Mouse (Mus musculus) cerebellum, adult 11 months (tissue): ENCODE results near the gene Pld5.

Experiments used
- DNase-seq: peaks from one replicate; pipeline ENCODE4 v3.0.0; 2022

Gene Pld5

DNA sequence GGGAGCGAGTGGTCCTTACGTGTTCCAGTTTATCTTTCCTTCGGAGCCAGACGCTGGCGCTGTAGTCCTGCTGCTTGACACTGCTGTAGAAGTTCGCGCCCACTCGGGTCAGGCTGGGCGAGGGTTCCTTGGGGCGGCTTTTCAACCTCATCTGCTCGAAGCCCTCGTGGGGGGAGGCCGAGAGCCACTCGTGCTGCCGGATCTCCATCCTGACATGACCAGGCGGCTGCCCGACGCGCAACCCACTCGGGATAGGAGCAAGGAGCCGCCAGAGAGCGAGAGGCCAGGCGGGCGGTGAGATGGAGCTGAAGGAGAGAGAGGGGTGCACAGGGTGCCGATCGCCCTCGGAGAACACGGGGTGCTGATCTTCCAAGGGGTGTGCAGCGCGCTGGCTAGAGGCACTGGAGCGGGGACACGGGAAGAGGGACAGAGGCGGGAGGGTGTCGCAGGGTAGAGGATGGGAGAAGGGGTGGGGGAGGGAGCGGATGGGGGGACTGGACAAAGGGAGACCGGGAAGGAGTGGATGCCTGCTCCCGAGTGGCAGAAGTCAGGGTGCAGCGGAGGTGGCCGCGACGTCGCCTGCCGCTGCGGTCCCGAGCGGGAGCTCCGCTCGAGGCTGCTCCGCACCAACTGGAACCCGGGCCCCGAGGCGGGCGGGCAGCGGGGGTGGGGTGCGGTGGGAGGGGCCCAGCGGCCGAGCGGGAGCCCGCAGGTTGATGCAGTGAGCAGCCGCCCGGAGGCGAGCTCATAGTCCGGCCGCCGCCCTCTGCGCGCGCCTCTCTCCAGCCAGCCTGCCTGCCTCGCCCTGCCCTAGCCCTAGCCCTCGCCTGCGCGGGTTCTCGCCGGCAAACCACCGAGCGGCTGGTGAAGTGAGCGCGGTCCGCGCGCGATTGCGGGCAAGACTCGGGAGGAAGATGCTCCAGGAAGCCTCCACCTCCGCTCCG is at the start of gene Pld5:
TSS of gene Pld5 (minus strand) at position 646 of the 944 bp plus-strand sequence.
- peak; percentile 57 for DNase-seq

- no peak for DNase-seq
These were observed 40.0 kb upstream of the Pld5 start for GRCm38 (mm10) chr1:176315063-176315462.

GRCm38 (mm10) chr1:176310174-176310573 is 35.1 kb upstream of the Pld5 start:
- DNase-seq = no peak

GRCm38 (mm10) chr1:176289396-176289795 is 14.3 kb upstream of the Pld5 start:
- no peak for DNase-seq

- no peak for DNase-seq
These were observed 484 bp upstream of the Pld5 start for GRCm38 (mm10) chr1:176275611-176275980.

GRCm38 (mm10) chr1:176248717-176249030 is 26.4 kb downstream of the Pld5 start:
- DNase-seq = no peak

GRCm38 (mm10) chr1:176247885-176248716 is 27.0 kb downstream of the Pld5 start:
- DNase-seq = no peak

DNA sequence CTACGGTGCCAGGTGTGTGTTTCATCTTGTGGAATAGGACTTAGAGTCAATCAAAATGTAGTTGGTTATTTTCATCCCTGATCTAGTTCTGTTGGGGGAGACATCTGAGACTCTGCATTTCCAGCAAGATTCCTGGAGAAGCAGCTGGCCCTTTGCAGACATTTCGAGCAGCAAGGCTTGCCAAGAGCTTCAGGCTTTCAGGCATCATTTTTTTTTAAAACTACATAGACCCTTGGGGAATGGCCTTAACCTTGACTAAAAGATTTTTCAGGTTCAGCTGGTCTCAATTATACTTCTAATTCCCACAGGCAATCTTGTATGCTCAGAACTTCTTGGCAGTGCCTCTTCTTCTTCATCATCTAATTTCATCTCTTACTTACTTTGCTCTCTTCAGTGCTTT is 35.9 kb downstream of the Pld5 start:
- DNase-seq = no peak

- DNase-seq = no peak
These were observed 51.3 kb downstream of the Pld5 start for GRCm38 (mm10) chr1:176223794-176224193.

GRCm38 (mm10) chr1:176223196-176223595 is 51.9 kb downstream of the Pld5 start:
- DNase-seq = peak; percentile 84

- no peak for DNase-seq
These were observed 56.9 kb downstream of the Pld5 start for GRCm38 (mm10) chr1:176218217-176218616.

- peak; percentile 76 for DNase-seq
These were observed 61.4 kb downstream of the Pld5 start for GRCm38 (mm10) chr1:176213645-176214221.

DNA sequence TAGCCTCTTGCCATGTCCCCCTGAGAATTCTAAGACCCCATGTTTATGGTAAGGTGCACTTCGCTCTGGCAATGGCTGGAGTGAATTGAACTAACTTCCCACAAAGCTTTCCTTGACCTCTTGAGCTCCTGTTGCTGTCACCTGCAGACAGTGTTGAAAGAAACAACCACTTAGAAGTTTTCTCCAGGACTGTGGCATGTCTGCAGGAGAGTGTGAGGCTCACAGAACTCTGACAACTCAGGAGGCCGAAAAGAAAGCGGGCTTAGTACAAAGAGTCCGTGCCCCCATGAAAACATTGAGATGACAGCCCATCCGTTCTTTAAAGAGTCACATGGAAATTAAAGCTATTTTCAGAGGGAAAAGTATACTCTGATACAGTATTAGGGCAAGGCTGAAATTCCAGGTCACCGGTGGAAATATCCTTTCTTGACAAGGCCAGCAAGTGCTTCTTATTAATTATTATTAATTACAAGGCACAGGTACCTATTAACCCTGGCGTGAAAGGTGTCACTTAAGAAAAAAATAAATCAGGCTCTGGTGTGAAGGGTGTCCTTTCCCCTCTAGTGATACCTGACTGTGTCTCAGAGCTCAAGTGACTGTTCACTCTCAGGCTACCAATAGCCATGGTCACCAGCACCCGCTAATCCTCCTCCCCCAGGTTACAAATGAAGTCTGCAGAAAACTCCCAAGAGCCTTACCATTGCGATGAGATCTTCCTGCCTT is 62.0 kb downstream of the Pld5 start:
- DNase-seq = no peak

GRCm38 (mm10) chr1:176210803-176211202 is 64.3 kb downstream of the Pld5 start:
- no peak for DNase-seq

GRCm38 (mm10) chr1:176208014-176208413 is 67.1 kb downstream of the Pld5 start:
- no peak for DNase-seq

DNA sequence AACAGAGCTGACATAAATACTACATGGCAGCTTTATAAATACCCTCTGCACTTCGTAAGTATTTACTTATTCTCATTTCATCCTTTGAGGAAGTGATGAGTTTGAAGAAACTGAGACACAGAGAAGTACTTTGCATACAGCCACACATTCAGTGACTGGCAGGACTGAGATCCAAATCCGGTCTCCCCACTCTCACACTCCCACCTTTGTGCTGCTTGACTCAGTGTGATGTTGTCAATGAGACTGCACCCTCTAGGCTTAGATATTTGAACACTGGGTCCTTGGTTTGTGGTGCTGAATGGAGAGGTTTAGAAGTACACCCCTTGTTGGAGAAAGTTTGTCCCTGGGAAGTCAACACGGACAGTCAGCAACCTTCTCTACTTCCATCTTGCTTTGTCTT is 72.8 kb downstream of the Pld5 start:
- DNase-seq = no peak

DNA sequence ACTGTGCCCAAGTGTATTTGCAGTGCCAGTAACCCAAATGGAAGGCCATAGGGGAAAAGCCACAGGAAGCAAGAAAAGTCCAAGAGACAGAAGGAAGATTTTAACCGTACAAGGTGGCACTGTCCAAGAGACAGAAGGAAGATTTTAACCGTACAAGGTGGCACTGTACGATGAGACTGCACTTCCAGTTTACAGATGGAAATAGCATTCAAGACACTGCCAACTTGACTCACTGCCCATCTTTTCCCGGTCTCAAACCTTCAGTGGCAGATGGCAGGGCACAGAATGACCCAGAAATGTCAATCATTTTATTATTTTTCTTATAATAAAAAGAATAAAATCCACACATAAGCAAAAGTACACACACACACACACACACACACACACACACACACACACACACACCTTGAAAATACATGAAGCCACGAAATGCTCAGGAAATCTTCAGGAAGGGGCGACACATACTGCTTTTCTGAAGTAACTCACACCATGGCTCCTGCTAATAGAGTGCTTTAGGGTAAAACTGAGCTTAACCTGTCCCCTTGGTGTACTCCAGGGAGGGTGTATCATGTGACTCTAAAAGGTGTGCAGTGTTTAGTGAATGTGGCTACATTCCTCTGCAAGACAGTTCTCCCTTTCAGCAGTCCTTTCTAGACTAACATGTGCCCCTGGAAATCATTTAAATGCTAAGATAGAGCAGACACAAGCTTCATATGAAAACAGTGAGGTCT is 77.9 kb downstream of the Pld5 start:
- DNase-seq = peak; percentile 91

- DNase-seq = no peak
These were observed 78.8 kb downstream of the Pld5 start for GRCm38 (mm10) chr1:176196341-176196740.

- no peak for DNase-seq
These were observed 80.4 kb downstream of the Pld5 start for GRCm38 (mm10) chr1:176194727-176195126.

- no peak for DNase-seq
These were observed 91.1 kb downstream of the Pld5 start for GRCm38 (mm10) chr1:176183991-176184390.

DNA sequence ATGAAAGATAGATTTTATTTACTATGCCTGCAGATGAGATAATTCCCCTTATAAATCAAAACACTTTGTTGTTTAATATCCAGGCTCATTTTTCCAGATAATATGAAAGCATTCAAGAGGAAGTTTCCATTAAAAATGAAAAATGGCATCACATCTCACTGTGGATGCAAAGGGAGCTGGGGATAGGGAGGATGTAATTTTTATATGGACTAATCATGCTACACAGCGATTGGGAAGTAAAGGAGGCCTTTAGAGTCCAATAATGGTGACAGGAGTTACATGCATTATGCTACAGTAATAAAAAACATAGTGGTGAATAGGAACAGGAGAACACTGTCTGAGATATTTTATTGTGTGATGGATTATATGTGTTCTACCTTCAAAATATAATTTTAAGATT is 100.1 kb downstream of the Pld5 start:
- no peak for DNase-seq

GRCm38 (mm10) chr1:176167784-176168183 is 107.3 kb downstream of the Pld5 start:
- DNase-seq = peak; percentile 56
